Mouse (Mus musculus) limb, embryonic 10.5 days (tissue): Measurements from ENCODE around the gene Oxa1l. TPM values are rescaled to one million over a fixed set of nuclear protein-coding genes. Genes with fewer than 3 reads are reported as not detected.
"Not testable (repeated sequence)": the region's sequence is repeated elsewhere in the genome, so short reads cannot be mapped to it uniquely, and the experiment has no call there.

Experiments used
- DNase-seq: peaks from one replicate; pipeline ENCODE4 v3.0.0-alpha.2; 2017; ENCODE audit warnings: low spot score
- H3K27ac ChIP-seq: fragments of 300-500 bp; sonication (generic); 2 replicates; pipeline ENCODE4 v1.5.1; 2016; ENCODE audit warnings: mild to moderate bottlenecking
- H3K27me3 ChIP-seq: fragments of 300-500 bp; sonication (generic); 2 replicates; pipeline ENCODE4 v1.6.1; 2016; ENCODE audit warnings: low read depth, mild to moderate bottlenecking; ENCODE audit not compliant: poor library complexity, severe bottlenecking
- H3K36me3 ChIP-seq: fragments of 300-500 bp; sonication (generic); 2 replicates; pipeline ENCODE4 v1.6.1; 2016; ENCODE audit warnings: mild to moderate bottlenecking, moderate library complexity
- H3K4me1 ChIP-seq: fragments of 300-500 bp; sonication (generic); 2 replicates; pipeline ENCODE4 v1.6.1; 2016
- H3K4me3 ChIP-seq: fragments of 300-500 bp; sonication (generic); 2 replicates; pipeline ENCODE4 v1.5.1; 2016; ENCODE audit warnings: mild to moderate bottlenecking, moderate library complexity
- H3K9me3 ChIP-seq: fragments of 300-500 bp; sonication (generic); replicated peaks from 2 replicates; pipeline ENCODE4 v1.6.1; 2016; ENCODE audit warnings: mild to moderate bottlenecking
- WGBS: fragments of 180-500 bp; shearing (Covaris S2); methylation state at CpG from one replicate; pipeline ENCODE4 v1.1.7; 2016; 5-methylcytosine and 5-hydroxymethylcytosine counted together
- polyA plus RNA-seq: library from polyadenylated mRNA; unstranded; fragments of >200 nt; fragmentation: Nextera tagmentation; extraction: Ambion mirVana; gene quantifications from 2 replicates; pipeline ENCODE4 v1.2.1, GENCODE M21; 2016

Gene Oxa1l
- polyA plus RNA-seq, 1 experiment from 2014 or later, result 63.1 TPM

DNA sequence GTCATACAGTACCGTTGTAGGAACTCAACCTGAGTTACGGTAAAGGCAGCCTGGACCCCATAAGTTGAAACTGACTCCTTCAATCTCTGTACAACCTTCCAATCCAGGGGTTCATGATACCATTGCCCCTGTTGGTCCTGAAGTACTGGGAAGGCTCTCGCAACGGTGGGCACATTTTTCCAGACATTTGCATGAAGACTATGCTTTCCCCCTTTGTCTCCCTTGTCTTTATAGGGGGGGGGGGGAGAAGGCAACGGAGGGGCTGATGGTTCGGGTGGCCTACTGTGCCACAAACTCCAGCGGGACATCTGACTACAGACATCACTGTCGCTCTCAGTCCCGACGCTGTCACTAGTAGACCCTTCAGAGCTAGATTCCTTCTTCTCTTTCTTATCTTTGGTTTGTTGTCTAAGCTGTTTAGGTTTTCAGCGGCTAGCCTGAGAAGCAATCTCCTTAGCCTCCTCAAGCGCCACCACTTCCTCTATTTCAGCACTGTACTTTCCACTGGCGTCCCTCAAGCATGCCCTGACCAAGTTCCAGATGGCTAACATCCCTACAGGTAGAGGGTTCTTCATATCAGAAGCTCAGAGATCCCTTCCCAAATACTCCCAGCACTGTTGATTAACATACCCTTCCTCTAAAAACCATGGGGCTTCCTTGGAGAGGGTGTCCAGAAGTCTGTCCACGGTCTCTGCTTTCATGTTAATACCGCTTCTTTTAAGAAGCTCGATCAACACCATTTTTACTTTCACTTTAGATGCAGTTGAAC is 9.7 kb upstream of the Oxa1l start:
- H3K4me3 ChIP-seq, result not testable (repeated sequence)

DNA sequence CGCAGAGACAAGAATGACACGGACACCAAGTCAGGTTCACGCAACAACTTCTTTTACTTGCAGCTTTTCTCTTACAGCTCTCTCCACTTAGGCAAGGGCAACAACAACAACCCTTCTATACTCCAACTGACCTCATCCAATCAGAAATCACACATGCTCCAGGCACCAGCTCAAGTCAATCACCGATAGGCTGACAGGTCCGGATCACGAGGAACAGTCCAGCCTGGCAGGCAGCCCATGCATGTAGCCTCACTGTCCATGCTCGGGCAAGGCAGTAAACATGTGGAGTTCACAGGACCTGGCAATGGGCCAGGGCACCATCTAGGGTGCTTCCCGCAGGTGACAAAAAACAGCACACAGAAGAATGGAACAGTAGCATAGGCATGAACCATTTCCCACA is 8.3 kb upstream of the Oxa1l start:
- Histone ChIP-seq H3K4me3 (no peak overlapping the region), H3K36me3 (no peaks in the 10 kb centered on the region), H3K4me1 (no peaks in the 10 kb centered on the region), H3K27me3 (no peaks in the 10 kb centered on the region), H3K27ac (no peak overlapping the region), H3K9me3 (0 out of 2 replicates have a peak, but pooled peaks cover 2% of the 10 kb centered on the region)
- WGBS, result 93% methylated on average over 8 of the region's 8 CpGs
- DNase-seq, result peak; percentile 19

More for the DNA sequence above, 9.7 kb upstream of the Oxa1l start:
- H3K27ac ChIP-seq, H3K4me1 ChIP-seq, H3K27me3 ChIP-seq, H3K9me3 ChIP-seq, H3K36me3 ChIP-seq: not testable (repeated sequence)
- 93% methylated on average over 16 of the region's 16 CpGs for WGBS
- peak; percentile 11 for DNase-seq

DNA sequence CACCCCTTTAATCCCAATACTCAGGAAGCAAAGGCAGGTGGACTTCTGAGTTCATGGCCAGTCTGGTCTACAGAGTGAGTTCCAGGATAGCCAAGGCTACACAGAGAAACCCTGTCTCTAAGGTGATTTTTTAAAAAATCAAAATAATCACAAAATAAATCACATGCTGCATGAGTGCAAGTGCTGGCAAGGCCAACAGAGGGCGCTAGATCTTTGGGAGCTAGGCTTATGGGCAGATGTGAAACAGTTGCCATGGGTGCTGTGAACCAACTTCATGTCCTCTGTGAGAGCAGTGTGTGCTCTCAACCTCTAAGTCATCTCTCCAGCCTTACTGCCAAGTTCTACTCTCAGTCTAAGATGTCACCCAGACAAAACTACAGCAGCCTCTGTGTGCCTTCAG is 6.2 kb upstream of the Oxa1l start:
- no peak overlapping the region for H3K4me3 ChIP-seq
- no peaks in the 10 kb centered on the region for H3K36me3 ChIP-seq
- no peaks in the 10 kb centered on the region for H3K27me3 ChIP-seq
- no peaks in the 10 kb centered on the region for H3K9me3 ChIP-seq
- no peak for DNase-seq
- WGBS, result 40% methylated on average over 1 of the region's 1 CpGs
- H3K27ac ChIP-seq, result no peak overlapping the region
- no peaks in the 10 kb centered on the region for H3K4me1 ChIP-seq

DNA sequence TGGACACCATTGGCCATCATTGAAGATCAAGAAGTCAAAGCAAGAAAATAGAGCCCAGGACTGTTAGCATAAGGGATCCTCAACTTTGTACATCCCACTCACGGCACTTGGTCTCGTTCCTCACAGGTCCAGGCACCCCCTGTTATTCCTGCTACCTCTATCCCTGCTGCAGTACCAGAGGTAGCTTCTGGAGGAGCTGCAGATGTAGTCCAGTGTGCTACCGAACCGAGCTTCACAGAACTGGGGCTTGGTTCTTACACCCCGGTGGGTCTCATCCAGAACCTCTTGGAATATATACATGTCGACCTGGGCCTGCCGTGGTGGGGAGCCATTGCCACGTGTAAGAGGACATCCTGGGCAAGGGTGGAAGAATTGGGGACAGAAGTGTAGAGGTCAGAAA is 2.5 kb downstream of the Oxa1l start:
- Histone ChIP-seq H3K27ac (no peak overlapping the region), H3K4me1 (peaks cover 7% of the 10 kb centered on the region), H3K36me3 (peaks cover 55% of the 10 kb centered on the region), H3K9me3 (no peaks in the 10 kb centered on the region), H3K27me3 (no peaks in the 10 kb centered on the region), H3K4me3 (no peak overlapping the region)
- 94% methylated on average over 8 of the region's 8 CpGs for WGBS
- peak; percentile 23 for DNase-seq

GRCm38 (mm10) chr14:54365026-54365645 is 4.5 kb downstream of the Oxa1l start:
- no peak overlapping the region for H3K4me3 ChIP-seq
- no peaks in the 10 kb centered on the region for H3K27me3 ChIP-seq
- WGBS, result 94% methylated on average over 5 of the region's 5 CpGs
- H3K9me3 ChIP-seq, result no peaks in the 10 kb centered on the region
- peaks cover 75% of the 10 kb centered on the region for H3K36me3 ChIP-seq
- peak; percentile 20 for DNase-seq
- no peak overlapping the region for H3K27ac ChIP-seq
- peaks cover 7% of the 10 kb centered on the region for H3K4me1 ChIP-seq

DNA sequence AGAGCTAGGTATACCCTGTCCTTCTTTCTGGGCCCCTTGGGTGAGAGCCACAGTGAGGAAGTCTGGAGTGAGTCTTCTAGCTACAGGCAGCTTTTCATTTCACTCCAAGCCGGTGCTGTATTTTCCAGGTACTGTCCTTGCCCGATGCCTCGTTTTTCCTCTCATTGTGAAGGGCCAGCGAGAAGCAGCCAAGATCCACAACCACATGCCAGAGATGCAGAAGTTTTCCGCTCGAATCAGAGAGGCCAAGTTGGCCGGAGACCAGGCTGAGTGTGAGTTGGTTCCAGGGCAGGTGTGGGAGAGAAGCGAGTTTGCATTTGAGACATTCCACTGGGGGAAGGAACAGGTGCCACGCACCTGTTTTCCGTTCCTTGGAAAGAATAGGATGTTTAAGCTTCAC is 5.9 kb downstream of the Oxa1l start:
- Histone ChIP-seq H3K4me3 (no peak overlapping the region), H3K36me3 (peaks cover 87% of the 10 kb centered on the region), H3K4me1 (peaks cover 4% of the 10 kb centered on the region), H3K27ac (no peak overlapping the region), H3K9me3 (0 out of 2 replicates have a peak, but pooled peaks cover 1% of the 10 kb centered on the region), H3K27me3 (no peaks in the 10 kb centered on the region)
- DNase-seq, result peak; percentile 22
- 96% methylated on average over 10 of the region's 10 CpGs for WGBS

- H3K4me3 ChIP-seq, result no peak overlapping the region
- 0 out of 2 replicates have a peak, but pooled peaks cover 1% of the 10 kb centered on the region for H3K9me3 ChIP-seq
- no peaks in the 10 kb centered on the region for H3K27me3 ChIP-seq
- WGBS, result 92% methylated on average over 18 of the region's 18 CpGs
- DNase-seq, result peak; percentile 26
- no peaks in the 10 kb centered on the region for H3K4me1 ChIP-seq
- H3K27ac ChIP-seq, result no peak overlapping the region
- peaks cover 92% of the 10 kb centered on the region for H3K36me3 ChIP-seq
These were observed 6.9 kb downstream of the Oxa1l start for GRCm38 (mm10) chr14:54367429-54368060.

DNA sequence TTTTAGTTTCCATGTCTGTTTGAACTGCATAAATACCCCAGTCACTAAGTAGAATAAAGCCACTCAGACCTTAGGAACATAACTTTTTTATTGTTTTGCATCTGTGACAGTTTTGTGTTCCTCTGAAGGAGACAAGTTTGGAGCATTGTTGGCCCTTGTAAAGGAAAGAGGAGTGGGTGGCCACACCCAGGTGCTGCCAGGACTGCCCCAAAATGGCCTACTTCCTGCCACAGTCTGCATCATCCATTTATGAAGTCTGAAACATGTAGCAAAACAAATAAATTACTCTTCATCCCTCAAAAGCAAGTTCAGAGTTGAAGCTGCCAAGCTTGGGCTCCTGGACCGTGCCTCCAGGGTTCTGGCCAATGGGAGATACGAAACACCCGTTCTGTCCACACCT is 8.7 kb downstream of the Oxa1l start:
- no peak overlapping the region for H3K27ac ChIP-seq
- no peak for DNase-seq

GRCm38 (mm10) chr14:54370595-54370994 is 10.0 kb downstream of the Oxa1l start:
- peaks cover 63% of the 10 kb centered on the region for H3K36me3 ChIP-seq
- 95% methylated on average over 6 of the region's 6 CpGs for WGBS

More for the DNA sequence above, 8.7 kb downstream of the Oxa1l start:
- WGBS, result 97% methylated on average over 3 of the region's 3 CpGs
- H3K36me3 ChIP-seq, result peaks cover 74% of the 10 kb centered on the region
- H3K9me3 ChIP-seq, result 0 out of 2 replicates have a peak, but pooled peaks cover 1% of the 10 kb centered on the region
- H3K4me3 ChIP-seq, result no peak overlapping the region
- H3K4me1 ChIP-seq, result no peaks in the 10 kb centered on the region
- no peaks in the 10 kb centered on the region for H3K27me3 ChIP-seq

DNA sequence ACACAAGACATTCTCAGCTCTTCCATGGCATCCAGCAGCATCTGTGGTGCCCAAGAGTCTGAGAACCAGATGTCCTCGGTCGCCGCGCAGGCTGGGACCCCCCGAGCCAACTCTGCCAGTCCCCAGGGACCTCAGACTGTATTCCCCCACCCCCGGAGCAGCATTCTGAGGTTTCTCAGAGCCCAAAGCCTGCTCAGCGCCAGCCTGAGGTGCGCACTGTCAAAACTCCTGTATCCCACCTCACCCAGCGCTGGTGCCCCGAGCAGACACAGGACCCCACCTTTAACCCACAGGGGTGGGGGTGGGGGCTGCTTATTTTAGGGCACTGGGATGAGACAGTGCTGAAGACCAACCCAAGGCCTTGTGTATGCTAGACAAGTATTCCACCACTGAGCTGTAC is 10.8 kb downstream of the Oxa1l start:
- Histone ChIP-seq H3K27me3 (no peaks in the 10 kb centered on the region), H3K27ac (no peak overlapping the region), H3K36me3 (peaks cover 54% of the 10 kb centered on the region), H3K4me1 (no peaks in the 10 kb centered on the region), H3K4me3 (no peak overlapping the region), H3K9me3 (0 out of 2 replicates have a peak, but pooled peaks cover 1% of the 10 kb centered on the region)
- DNase-seq, result no peak
- 97% methylated on average over 10 of the region's 10 CpGs for WGBS

More at GRCm38 (mm10) chr14:54370595-54370994, 10.0 kb downstream of the Oxa1l start:
- Histone ChIP-seq H3K27ac (no peak overlapping the region), H3K4me1 (no peaks in the 10 kb centered on the region), H3K9me3 (0 out of 2 replicates have a peak, but pooled peaks cover 1% of the 10 kb centered on the region), H3K27me3 (no peaks in the 10 kb centered on the region), H3K4me3 (no peak overlapping the region)
- DNase-seq, result no peak

- Histone ChIP-seq H3K27ac (no peak overlapping the region), H3K4me3 (no peak overlapping the region), H3K27me3 (no peaks in the 10 kb centered on the region), H3K36me3 (peaks cover 40% of the 10 kb centered on the region), H3K4me1 (no peaks in the 10 kb centered on the region), H3K9me3 (0 out of 2 replicates have a peak, but pooled peaks cover 1% of the 10 kb centered on the region)
- WGBS, result 96% methylated on average over 9 of the region's 9 CpGs
- DNase-seq, result no peak
These were observed 12.3 kb downstream of the Oxa1l start for GRCm38 (mm10) chr14:54372923-54373322.

DNA sequence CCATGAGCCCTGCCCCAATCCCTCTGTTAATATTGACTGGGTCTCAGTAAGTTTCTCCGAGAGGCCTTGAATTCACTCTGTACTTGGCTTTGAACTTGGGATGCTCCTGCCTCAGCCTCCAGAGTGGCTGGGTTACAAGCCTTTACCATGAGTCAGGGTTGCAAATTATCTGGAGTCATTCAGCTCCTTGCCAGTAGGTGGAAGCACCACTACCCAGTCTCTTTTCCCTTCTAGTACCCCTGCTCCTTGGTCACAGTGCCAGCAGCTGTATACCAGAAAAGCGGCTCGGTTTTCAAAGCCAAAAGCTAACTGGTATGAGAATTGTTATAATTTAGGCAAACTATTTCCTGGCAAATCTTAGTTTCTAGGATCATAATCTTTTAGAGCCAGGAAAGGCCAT is 15.3 kb downstream of the Oxa1l start:
- Histone ChIP-seq H3K36me3 (peaks cover 10% of the 10 kb centered on the region), H3K27me3 (no peaks in the 10 kb centered on the region), H3K27ac (no peak overlapping the region), H3K9me3 (no peaks in the 10 kb centered on the region), H3K4me3 (no peak overlapping the region), H3K4me1 (no peaks in the 10 kb centered on the region)
- 86% methylated on average over 3 of the region's 3 CpGs for WGBS
- no peak for DNase-seq

GRCm38 (mm10) chr14:54377166-54377565 is 16.5 kb downstream of the Oxa1l start:
- Histone ChIP-seq H3K36me3 (no peaks in the 10 kb centered on the region), H3K4me3 (no peak overlapping the region), H3K27ac (no peak overlapping the region), H3K4me1 (no peaks in the 10 kb centered on the region), H3K9me3 (no peaks in the 10 kb centered on the region), H3K27me3 (no peaks in the 10 kb centered on the region)
- DNase-seq, result no peak
- 90% methylated on average over 6 of the region's 6 CpGs for WGBS
